Mouse (Mus musculus): ENCODE measurements around the gene Rps8. TPM values are rescaled to one million over a fixed set of nuclear protein-coding genes. Genes with fewer than 3 reads are reported as not detected.
A peak's percentile ranks its signal among the peaks of the same experiment; 100 is the strongest.

Gene Rps8
- polyA plus RNA-seq, 2 experiments, result 1,329 to 1,706 TPM

GRCm38 (mm10) chr4:117148047-117148713 is 7.9 kb downstream of the Rps8 start:
- H3K4me3 ChIP-seq (replicated peaks; ENCODE audit: low read length), result no peak overlapping the region
- ATAC-seq (ENCODE audit: low FRiP score, low read depth) (no peak), DNase-seq (ENCODE audit: low spot score) (no peak)
- H3K9me3 ChIP-seq (ENCODE audit: control insufficient read depth, low read length), result no peaks in the 10 kb centered on the region
- 81% methylated on average over 18 of the region's 18 CpGs for WGBS
- H3K9ac ChIP-seq (ENCODE audit: low read depth, low read length, severe bottlenecking), result no peak overlapping the region
- H3K36me3 ChIP-seq (ENCODE audit: control insufficient read depth, insufficient read depth, low read length), result peaks cover 42% of the 10 kb centered on the region
- no peaks in the 10 kb centered on the region for H3K27me3 ChIP-seq (ENCODE audit: control insufficient read depth, insufficient read depth, low read length)
- 0 out of 2 replicates have a peak, but pooled peaks cover 4% of the 10 kb centered on the region for H3K4me1 ChIP-seq (ENCODE audit: control insufficient read depth, insufficient read depth, low read length)
- no peak for TF ChIP-seq POLR2A (IDR thresholded peaks at IDR 0.05; ENCODE audit: borderline replicate concordance, extremely low read depth, insufficient read depth, insufficient read length)
- H3K4me2 ChIP-seq (replicated peaks; ENCODE audit: low read depth, low read length, severe bottlenecking), result no peak overlapping the region
- no peak overlapping the region for H3K27ac ChIP-seq (replicated peaks; ENCODE audit: low read depth, low read length)

- no peak for ATAC-seq (ENCODE audit: low FRiP score, low read depth)
- H3K4me1 ChIP-seq (ENCODE audit: control insufficient read depth, insufficient read depth, low read length), result no peaks in the 10 kb centered on the region
- no peak overlapping the region for H3K9ac ChIP-seq (ENCODE audit: low read depth, low read length, severe bottlenecking)
- no peaks in the 10 kb centered on the region for H3K9me3 ChIP-seq (ENCODE audit: control insufficient read depth, low read length)
- WGBS, result 28% methylated on average over 15 of the region's 15 CpGs
- peaks cover 23% of the 10 kb centered on the region for H3K36me3 ChIP-seq (ENCODE audit: control insufficient read depth, insufficient read depth, low read length)
- no peak overlapping the region for H3K4me3 ChIP-seq (replicated peaks; ENCODE audit: low read length)
- H3K27ac ChIP-seq (replicated peaks; ENCODE audit: low read depth, low read length), result no peak overlapping the region
- H3K27me3 ChIP-seq (ENCODE audit: control insufficient read depth, insufficient read depth, low read length), result no peaks in the 10 kb centered on the region
- H3K4me2 ChIP-seq (replicated peaks; ENCODE audit: low read depth, low read length, severe bottlenecking), result no peak overlapping the region
- TF ChIP-seq POLR2A (IDR thresholded peaks at IDR 0.05; ENCODE audit: borderline replicate concordance, extremely low read depth, insufficient read depth, insufficient read length), result no peak
- peak; percentile 76 for DNase-seq (ENCODE audit: low spot score)
Observed at GRCm38 (mm10) chr4:117146176-117146575, 9.9 kb downstream of the Rps8 start.

GRCm38 (mm10) chr4:117145248-117145647 is 10.8 kb downstream of the Rps8 start:
- Histone ChIP-seq H3K27me3 (ENCODE audit: control insufficient read depth, insufficient read depth, low read length) (no peaks in the 10 kb centered on the region), H3K4me3 (replicated peaks; ENCODE audit: low read length) (no peak overlapping the region), H3K4me1 (ENCODE audit: control insufficient read depth, insufficient read depth, low read length) (no peaks in the 10 kb centered on the region), H3K4me2 (replicated peaks; ENCODE audit: low read depth, low read length, severe bottlenecking) (no peak overlapping the region), H3K9me3 (ENCODE audit: control insufficient read depth, low read length) (no peaks in the 10 kb centered on the region), H3K27ac (replicated peaks; ENCODE audit: low read depth, low read length) (no peak overlapping the region), H3K36me3 (ENCODE audit: control insufficient read depth, insufficient read depth, low read length) (peaks cover 14% of the 10 kb centered on the region), H3K9ac (ENCODE audit: low read depth, low read length, severe bottlenecking) (no peak overlapping the region)
- no peak for ATAC-seq (ENCODE audit: low FRiP score, low read depth)
- no peak for DNase-seq (ENCODE audit: low spot score)
- 88% methylated on average over 13 of the region's 13 CpGs for WGBS
- TF ChIP-seq POLR2A (IDR thresholded peaks at IDR 0.05; ENCODE audit: borderline replicate concordance, extremely low read depth, insufficient read depth, insufficient read length), result no peak

GRCm38 (mm10) chr4:117143023-117143422 is 13.0 kb downstream of the Rps8 start:
- Histone ChIP-seq H3K9ac (ENCODE audit: low read depth, low read length, severe bottlenecking) (no peak overlapping the region), H3K36me3 (ENCODE audit: control insufficient read depth, insufficient read depth, low read length) (no peaks in the 10 kb centered on the region), H3K4me2 (replicated peaks; ENCODE audit: low read depth, low read length, severe bottlenecking) (no peak overlapping the region), H3K27ac (replicated peaks; ENCODE audit: low read depth, low read length) (no peak overlapping the region), H3K27me3 (ENCODE audit: control insufficient read depth, insufficient read depth, low read length) (no peaks in the 10 kb centered on the region), H3K4me3 (replicated peaks; ENCODE audit: low read length) (no peak overlapping the region), H3K4me1 (ENCODE audit: control insufficient read depth, insufficient read depth, low read length) (no peaks in the 10 kb centered on the region), H3K9me3 (ENCODE audit: control insufficient read depth, low read length) (no peaks in the 10 kb centered on the region)
- ATAC-seq (ENCODE audit: low FRiP score, low read depth), result no peak
- DNase-seq (ENCODE audit: low spot score), result no peak
- no peak for TF ChIP-seq POLR2A (IDR thresholded peaks at IDR 0.05; ENCODE audit: borderline replicate concordance, extremely low read depth, insufficient read depth, insufficient read length)
- 54% methylated on average over 7 of the region's 7 CpGs for WGBS

- 34% methylated on average over 4 of the region's 4 CpGs for WGBS
- Histone ChIP-seq H3K27me3 (ENCODE audit: control insufficient read depth, insufficient read depth, low read length) (no peaks in the 10 kb centered on the region), H3K4me2 (replicated peaks; ENCODE audit: low read depth, low read length, severe bottlenecking) (no peak overlapping the region), H3K4me1 (ENCODE audit: control insufficient read depth, insufficient read depth, low read length) (no peaks in the 10 kb centered on the region), H3K9ac (ENCODE audit: low read depth, low read length, severe bottlenecking) (no peak overlapping the region), H3K4me3 (replicated peaks; ENCODE audit: low read length) (no peak overlapping the region), H3K27ac (replicated peaks; ENCODE audit: low read depth, low read length) (no peak overlapping the region), H3K36me3 (ENCODE audit: control insufficient read depth, insufficient read depth, low read length) (no peaks in the 10 kb centered on the region), H3K9me3 (ENCODE audit: control insufficient read depth, low read length) (no peaks in the 10 kb centered on the region)
- no peak for ATAC-seq (ENCODE audit: low FRiP score, low read depth)
- DNase-seq (ENCODE audit: low spot score), result no peak
- no peak for TF ChIP-seq POLR2A (IDR thresholded peaks at IDR 0.05; ENCODE audit: borderline replicate concordance, extremely low read depth, insufficient read depth, insufficient read length)
Observed at GRCm38 (mm10) chr4:117140613-117141012, 15.4 kb downstream of the Rps8 start.
